Mouse (Mus musculus) forebrain, postnatal 0 days (tissue): ENCODE data around the gene Tada3. TPM values are rescaled to one million over a fixed set of nuclear protein-coding genes. Genes with fewer than 3 reads are reported as not detected.

Source experiments
- ATAC-seq: fragments of 200-750 bp; cut with Nextera tagmentation; 2 replicates; pipeline ENCODE4 v1.8.0; 2017; ENCODE audit warnings: mild to moderate bottlenecking, moderate library complexity
- DNase-seq: peaks from one replicate; pipeline ENCODE4 v3.0.0-alpha.2; 2015
- H3K27ac ChIP-seq: fragments of 300-500 bp; sonication (generic); 2 replicates; pipeline ENCODE4 v1.5.1; 2014; ENCODE audit warnings: low read depth, mild to moderate bottlenecking, antibody characterized with exemption, low read length, moderate library complexity, mixed read lengths
- H3K27me3 ChIP-seq: fragments of 300-500 bp; sonication (generic); 2 replicates; pipeline ENCODE4 v1.6.1; 2014; ENCODE audit warnings: mild to moderate bottlenecking, low read length, mixed read lengths; ENCODE audit not compliant: insufficient read depth
- H3K36me3 ChIP-seq: fragments of 300-500 bp; sonication (generic); 2 replicates; pipeline ENCODE4 v1.6.1; 2014; ENCODE audit warnings: mild to moderate bottlenecking, moderate library complexity; ENCODE audit not compliant: insufficient read depth
- H3K4me1 ChIP-seq: fragments of 300-500 bp; sonication (generic); 2 replicates; pipeline ENCODE4 v1.6.1; 2014; ENCODE audit warnings: antibody characterized with exemption; ENCODE audit not compliant: insufficient read depth
- H3K4me2 ChIP-seq: fragments of 300-500 bp; sonication (generic); 2 replicates; pipeline ENCODE4 v1.6.1; 2014; ENCODE audit warnings: low read depth, mild to moderate bottlenecking, moderate library complexity
- H3K4me3 ChIP-seq: fragments of 300-500 bp; sonication (generic); 2 replicates; pipeline ENCODE4 v1.5.1; 2014; ENCODE audit warnings: low read depth, low read length, mixed read lengths
- H3K9ac ChIP-seq: fragments of 300-500 bp; sonication (generic); 2 replicates; pipeline ENCODE4 v1.6.1; 2014; ENCODE audit warnings: mild to moderate bottlenecking
- H3K9me3 ChIP-seq: fragments of 300-500 bp; sonication (generic); 2 replicates; pipeline ENCODE4 v1.6.1; 2016; ENCODE audit warnings: low read length
- CTCF ChIP-seq: sonication (generic); IDR thresholded peaks from 2 replicates; pipeline ENCODE4 v1.5.1; 2016; ENCODE audit warnings: antibody characterized with exemption, control low read depth, low read depth
- WGBS: fragments of 180-500 bp; shearing (Covaris S2); extraction: QIAGEN DNeasy Blood & Tissue Kit; methylation state at CpG from one replicate; pipeline ENCODE4 v1.1.7; 2014; 5-methylcytosine and 5-hydroxymethylcytosine counted together
- polyA plus RNA-seq: library from polyadenylated mRNA; unstranded; fragments of >200 nt; fragmentation: Nextera tagmentation; extraction: Ambion mirVana; gene quantifications from 2 replicates; pipeline ENCODE4 v1.2.1, GENCODE M21; 2015
- total RNA-seq: library from RNA; depleted of rRNA; stranded (reverse); fragments of >200 nt; gene quantifications from 2 replicates; pipeline ENCODE4 v1.2.3, GENCODE M21; 2014

Gene Tada3
- total and polyA plus RNA-seq, 2 experiments from 2014 or later: 34.7 to 84.4 TPM

GRCm38 (mm10) chr6:113388960-113389359, 11.3 kb upstream of the Tada3 start, which contains the start of gene Ttll3:
Gene Ttll3 (plus strand): TSS chr6:113389260.
- DNase-seq (no peak), ATAC-seq (no peak)
- TF ChIP-seq CTCF: no peak
- Histone ChIP-seq H3K4me2 (no peak within 1 kb of the TSS), H3K27me3 (no peaks in the 10 kb centered on the region), H3K9me3 (no peaks in the 10 kb centered on the region), H3K36me3 (peaks cover 68% of the 10 kb centered on the region), H3K9ac (no peak within 1 kb of the TSS), H3K4me1 (peaks cover 5% of the 10 kb centered on the region; the same call in 1 of the 2 replicates), H3K27ac (no peak within 1 kb of the TSS), H3K4me3 (no peak within 1 kb of the TSS)
- 72% methylated on average over 8 of the region's 8 CpGs for WGBS

GRCm38 (mm10) chr6:113386025-113386424, 8.3 kb upstream of the Tada3 start:
- no peak for TF ChIP-seq CTCF

GRCm38 (mm10) chr6:113385160-113385714, 7.6 kb upstream of the Tada3 start:
- H3K27ac ChIP-seq: no peak overlapping the region
- 95% methylated on average over 11 of the region's 11 CpGs for WGBS
- H3K9me3 ChIP-seq: no peaks in the 10 kb centered on the region
- no peaks in the 10 kb centered on the region for H3K4me1 ChIP-seq
- no peak for TF ChIP-seq CTCF
- peaks cover 83% of the 10 kb centered on the region for H3K36me3 ChIP-seq
- H3K9ac ChIP-seq: no peak overlapping the region
- ATAC-seq (no peak), DNase-seq (no peak)
- no peak overlapping the region for H3K4me3 ChIP-seq
- no peak overlapping the region for H3K4me2 ChIP-seq
- H3K27me3 ChIP-seq: no peaks in the 10 kb centered on the region

More at GRCm38 (mm10) chr6:113386025-113386424, 8.3 kb upstream of the Tada3 start:
- Histone ChIP-seq H3K4me3 (no peak overlapping the region), H3K27ac (no peak overlapping the region), H3K4me2 (no peak overlapping the region), H3K9me3 (no peaks in the 10 kb centered on the region), H3K9ac (no peak overlapping the region), H3K4me1 (no peaks in the 10 kb centered on the region), H3K27me3 (no peaks in the 10 kb centered on the region), H3K36me3 (peaks cover 86% of the 10 kb centered on the region)
- ATAC-seq (peak; percentile 38), DNase-seq (no peak)
- 86% methylated on average over 3 of the region's 3 CpGs for WGBS

- 79% methylated on average over 8 of the region's 8 CpGs for WGBS
Measured at GRCm38 (mm10) chr6:113384351-113384927, 6.8 kb upstream of the Tada3 start.

GRCm38 (mm10) chr6:113380480-113380879, 2.8 kb upstream of the Tada3 start:
- Histone ChIP-seq H3K9me3 (no peaks in the 10 kb centered on the region), H3K4me2 (no peak overlapping the region), H3K4me3 (no peak overlapping the region), H3K27ac (no peak overlapping the region), H3K9ac (no peak overlapping the region), H3K27me3 (no peaks in the 10 kb centered on the region), H3K36me3 (peaks cover 47% of the 10 kb centered on the region), H3K4me1 (peaks cover 14% of the 10 kb centered on the region)
- DNase-seq (no peak), ATAC-seq (no peak)
- TF ChIP-seq CTCF: 0 out of 2 replicates have a peak, but pooled peaks have one; percentile 9
- 94% methylated on average over 11 of the region's 11 CpGs for WGBS

More at GRCm38 (mm10) chr6:113384351-113384927, 6.8 kb upstream of the Tada3 start:
- ATAC-seq (peak; percentile 79), DNase-seq (peak; percentile 31)
- Histone ChIP-seq H3K9ac (no peak overlapping the region), H3K4me2 (no peak overlapping the region), H3K27ac (no peak overlapping the region), H3K27me3 (no peaks in the 10 kb centered on the region), H3K9me3 (no peaks in the 10 kb centered on the region), H3K4me3 (no peak overlapping the region), H3K4me1 (0 out of 2 replicates have a peak, but pooled peaks cover under 1% of the 10 kb centered on the region), H3K36me3 (peaks cover 75% of the 10 kb centered on the region)
- no peak for TF ChIP-seq CTCF

- Histone ChIP-seq H3K36me3 (peaks cover 46% of the 10 kb centered on the region), H3K9ac (no peak overlapping the region), H3K4me3 (peak overlapping the region; percentile 99), H3K9me3 (no peaks in the 10 kb centered on the region), H3K4me2 (peak overlapping the region; percentile 91), H3K4me1 (peaks cover 14% of the 10 kb centered on the region), H3K27ac (no peak overlapping the region), H3K27me3 (no peaks in the 10 kb centered on the region)
- ATAC-seq: no peak
- WGBS: 88% methylated on average over 6 of the region's 6 CpGs
- DNase-seq: no peak
- no peak for TF ChIP-seq CTCF
Measured at GRCm38 (mm10) chr6:113379246-113379645, 1.6 kb upstream of the Tada3 start.

GRCm38 (mm10) chr6:113377172-113377495, 549 bp downstream of the Tada3 start:
- peaks cover 14% of the 10 kb centered on the region for H3K4me1 ChIP-seq
- DNase-seq (no peak), ATAC-seq (no peak)
- H3K27ac ChIP-seq: peak overlapping the region; percentile 86
- H3K36me3 ChIP-seq: peaks cover 52% of the 10 kb centered on the region
- no peaks in the 10 kb centered on the region for H3K27me3 ChIP-seq
- TF ChIP-seq CTCF: no peak
- peak overlapping the region; percentile 91 for H3K4me2 ChIP-seq
- H3K4me3 ChIP-seq: peak overlapping the region; percentile 99
- H3K9me3 ChIP-seq: no peaks in the 10 kb centered on the region
- WGBS: 10% methylated on average over 7 of the region's 7 CpGs
- H3K9ac ChIP-seq: peak overlapping the region; percentile 87
